Mouse (Mus musculus) kidney, adult 2 months (tissue): Measurements from ENCODE around the gene Tfpi.

Source experiments
- CTCF ChIP-seq: fragments of 200-500 bp; conservative IDR thresholded peaks from 2 replicates; pipeline ENCODE4 v1.5.1; 2011; ENCODE audit warnings: low read depth, mild to moderate bottlenecking, control low read depth, low read length, moderate library complexity, mixed read lengths; ENCODE audit not compliant: insufficient read depth, insufficient read length
- POLR2A ChIP-seq: fragments of 200-500 bp; IDR thresholded peaks from one replicate; pipeline ENCODE4 v1.6.1; 2011; ENCODE audit warnings: low read depth, low read length, control low read depth

GRCm38 (mm10) chr2:84396557-84396956, 80.0 kb downstream of the Tfpi start:
- TF ChIP-seq POLR2A, result no peak
- no peak for TF ChIP-seq CTCF
